Mouse (Mus musculus): ENCODE data around the gene 1700092M07Rik.

1700092M07Rik gene

GRCm38 (mm10) chr19:8789171-8789570, 48.7 kb downstream of the 1700092M07Rik start:
- in situ Hi-C loops (cut with MboI, MseI), result no loop called here

- in situ Hi-C loops (cut with MboI, MseI), result loop anchor here in 1 of 2 experiments (10.0 kb wide), 1 partner anchor 1195 kb away; the partner anchor contains the start of gene Fth1
These were observed 49.7 kb downstream of the 1700092M07Rik start for GRCm38 (mm10) chr19:8790171-8790570.

All from T-helper 17 cell (primary cell).